Mouse (Mus musculus) embryonic fibroblast, embryonic 13.5 days (primary cell): Measurements from ENCODE around the gene Marc2.

Experiments used
- CTCF ChIP-seq: IDR thresholded peaks from 2 replicates; pipeline ENCODE4 v1.5.1; 2011; ENCODE audit warnings: mild to moderate bottlenecking, control low read depth, low read length, moderate library complexity, borderline replicate concordance; ENCODE audit not compliant: insufficient read depth
- POLR2A ChIP-seq: IDR thresholded peaks from 2 replicates; pipeline ENCODE4 v1.6.1; 2011; ENCODE audit warnings: low read depth, mild to moderate bottlenecking, control low read depth, low read length, moderate library complexity

DNA sequence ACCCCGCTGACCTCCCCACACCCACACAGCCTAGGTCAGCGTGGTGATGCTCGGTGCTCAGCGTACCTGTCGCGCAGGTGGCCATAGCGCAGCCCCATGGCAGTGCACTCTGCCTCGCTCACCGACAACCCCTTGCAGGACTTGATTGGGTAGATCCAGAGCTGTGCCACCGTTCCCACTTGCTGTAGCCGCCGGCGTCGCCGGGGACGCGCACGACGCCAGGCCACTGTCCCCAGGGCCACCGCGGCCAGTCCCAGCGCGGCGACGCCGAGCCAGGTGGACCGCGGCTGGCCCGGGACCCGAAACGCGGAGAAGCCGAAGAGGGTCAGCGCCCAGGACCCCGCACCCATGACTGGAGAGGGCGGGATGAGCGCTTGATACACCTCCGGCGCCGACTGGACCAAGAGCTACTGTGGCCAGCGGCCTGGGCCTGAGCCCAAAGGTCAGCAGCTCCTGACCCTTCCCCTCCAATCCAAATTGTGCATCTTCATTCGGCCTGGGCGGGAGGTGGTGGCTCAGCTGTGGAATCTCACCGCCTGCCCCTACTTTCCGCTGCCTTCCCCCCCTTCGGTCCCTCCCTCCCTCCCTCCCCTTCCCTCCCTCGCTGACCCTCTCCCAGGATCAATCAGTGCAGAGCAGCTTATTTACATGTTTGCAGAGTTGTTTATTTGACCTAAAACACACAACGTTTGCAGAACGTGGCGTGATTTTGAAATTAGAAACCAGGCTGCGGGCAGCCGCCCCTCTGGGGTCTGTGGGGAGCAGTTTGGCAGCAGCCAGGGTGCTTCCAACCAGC lies 35.3 kb downstream of the Marc2 start, which contains the start of gene Marc1:
- TF ChIP-seq CTCF (no peak), POLR2A (no peak)
